Mouse (Mus musculus) hindbrain, embryonic 13.5 days (tissue): Measurements from ENCODE around the gene Hpse2. TPM values are rescaled to one million over a fixed set of nuclear protein-coding genes. Genes with fewer than 3 reads are reported as not detected.

Experiments used
- ATAC-seq: fragments of 200-750 bp; cut with Nextera tagmentation; 2 replicates; pipeline ENCODE4 v1.8.0; 2017; ENCODE audit warnings: moderate TSS enrichment; ENCODE audit not compliant: low FRiP score
- H3K27ac ChIP-seq: fragments of 300-500 bp; sonication (generic); 2 replicates; pipeline ENCODE4 v1.5.1; 2015; ENCODE audit warnings: inconsistent platforms, mild to moderate bottlenecking, moderate library complexity
- H3K27me3 ChIP-seq: fragments of 300-500 bp; sonication (generic); 2 replicates; pipeline ENCODE4 v1.6.1; 2015; ENCODE audit warnings: mild to moderate bottlenecking, inconsistent platforms
- H3K36me3 ChIP-seq: fragments of 300-500 bp; sonication (generic); 2 replicates; pipeline ENCODE4 v1.6.1; 2015; ENCODE audit warnings: mild to moderate bottlenecking, inconsistent platforms
- H3K4me1 ChIP-seq: fragments of 300-500 bp; sonication (generic); replicated peaks from 2 replicates; pipeline ENCODE4 v1.6.1; 2015; ENCODE audit warnings: inconsistent platforms
- H3K4me2 ChIP-seq: fragments of 300-500 bp; sonication (generic); 2 replicates; pipeline ENCODE4 v1.6.1; 2015; ENCODE audit warnings: inconsistent platforms, mild to moderate bottlenecking, moderate library complexity
- H3K4me3 ChIP-seq: fragments of 300-500 bp; sonication (generic); 2 replicates; pipeline ENCODE4 v1.5.1; 2015; ENCODE audit warnings: mild to moderate bottlenecking, inconsistent platforms
- H3K9ac ChIP-seq: fragments of 300-500 bp; sonication (generic); 2 replicates; pipeline ENCODE4 v1.6.1; 2015; ENCODE audit warnings: mild to moderate bottlenecking, inconsistent platforms
- H3K9me3 ChIP-seq: fragments of 300-500 bp; sonication (generic); 2 replicates; pipeline ENCODE4 v1.6.1; 2016; ENCODE audit warnings: inconsistent platforms
- WGBS: fragments of 180-500 bp; shearing (Covaris S2); methylation state at CpG from one replicate; pipeline ENCODE4 v1.1.7; 2015; 5-methylcytosine and 5-hydroxymethylcytosine counted together
- polyA plus RNA-seq: library from polyadenylated mRNA; unstranded; fragments of >200 nt; fragmentation: Nextera tagmentation; extraction: Ambion mirVana; gene quantifications from 2 replicates; pipeline ENCODE4 v1.2.1, GENCODE M21; 2015

Gene Hpse2
- polyA plus RNA-seq, 1 experiment from 2014 or later, result 0.05 TPM

GRCm38 (mm10) chr19:43146820-43147219, 241.3 kb downstream of the Hpse2 start:
- no peak for ATAC-seq
- 80% methylated on average over 7 of the region's 7 CpGs for whole genome bisulfite sequencing

GRCm38 (mm10) chr19:43141646-43142045, 246.5 kb downstream of the Hpse2 start:
- H3K9ac ChIP-seq, result no peak overlapping the region
- H3K36me3 ChIP-seq, result no peaks in the 10 kb centered on the region
- no peak overlapping the region for H3K27ac ChIP-seq
- H3K4me3 ChIP-seq, result no peak overlapping the region
- no peaks in the 10 kb centered on the region for H3K9me3 ChIP-seq
- ATAC-seq, result no peak
- H3K27me3 ChIP-seq, result no peaks in the 10 kb centered on the region
- WGBS, result 89% methylated on average over 3 of the region's 3 CpGs
- H3K4me2 ChIP-seq, result no peak overlapping the region
- H3K4me1 ChIP-seq, result no peaks in the 10 kb centered on the region

More at GRCm38 (mm10) chr19:43146820-43147219, 241.3 kb downstream of the Hpse2 start:
- no peak overlapping the region for H3K4me3 ChIP-seq
- no peaks in the 10 kb centered on the region for H3K9me3 ChIP-seq
- no peaks in the 10 kb centered on the region for H3K4me1 ChIP-seq
- no peak overlapping the region for H3K4me2 ChIP-seq
- no peak overlapping the region for H3K9ac ChIP-seq
- no peaks in the 10 kb centered on the region for H3K36me3 ChIP-seq
- H3K27ac ChIP-seq, result no peak overlapping the region
- no peaks in the 10 kb centered on the region for H3K27me3 ChIP-seq

GRCm38 (mm10) chr19:43109796-43110195, 278.4 kb downstream of the Hpse2 start:
- Histone ChIP-seq H3K27me3 (no peaks in the 10 kb centered on the region), H3K9ac (no peak overlapping the region), H3K36me3 (no peaks in the 10 kb centered on the region), H3K4me1 (no peaks in the 10 kb centered on the region), H3K9me3 (peaks cover 4% of the 10 kb centered on the region; the same call in 1 of the 2 replicates), H3K4me3 (no peak overlapping the region), H3K4me2 (no peak overlapping the region), H3K27ac (no peak overlapping the region)
- no peak for ATAC-seq
- 91% methylated on average over 4 of the region's 4 CpGs for WGBS

- no peaks in the 10 kb centered on the region for H3K4me1 ChIP-seq
- H3K27me3 ChIP-seq, result no peaks in the 10 kb centered on the region
- H3K9ac ChIP-seq, result no peak overlapping the region
- H3K36me3 ChIP-seq, result no peaks in the 10 kb centered on the region
- H3K9me3 ChIP-seq, result no peaks in the 10 kb centered on the region
- ATAC-seq, result no peak
- no peak overlapping the region for H3K4me3 ChIP-seq
- WGBS, result 90% methylated on average over 2 of the region's 2 CpGs
- H3K4me2 ChIP-seq, result no peak overlapping the region
- no peak overlapping the region for H3K27ac ChIP-seq
Measured at GRCm38 (mm10) chr19:43096915-43097314, 291.2 kb downstream of the Hpse2 start.

- Histone ChIP-seq H3K27ac (no peak overlapping the region), H3K4me1 (no peaks in the 10 kb centered on the region), H3K4me3 (no peak overlapping the region), H3K4me2 (no peak overlapping the region), H3K36me3 (no peaks in the 10 kb centered on the region), H3K9me3 (no peaks in the 10 kb centered on the region), H3K27me3 (no peaks in the 10 kb centered on the region), H3K9ac (no peak overlapping the region)
- no peak for ATAC-seq
- 96% methylated on average over 3 of the region's 3 CpGs for WGBS
Measured at GRCm38 (mm10) chr19:43087216-43087615, 300.9 kb downstream of the Hpse2 start.

- H3K4me2 ChIP-seq, result no peak overlapping the region
- 88% methylated on average over 2 of the region's 2 CpGs for WGBS
- peaks cover 3% of the 10 kb centered on the region; the same call in 1 of the 2 replicates for H3K4me1 ChIP-seq
- no peak for ATAC-seq
- H3K36me3 ChIP-seq, result no peaks in the 10 kb centered on the region
- H3K9me3 ChIP-seq, result no peaks in the 10 kb centered on the region
- H3K9ac ChIP-seq, result no peak overlapping the region
- H3K27ac ChIP-seq, result no peak overlapping the region
- H3K27me3 ChIP-seq, result no peaks in the 10 kb centered on the region
- no peak overlapping the region for H3K4me3 ChIP-seq
Measured at GRCm38 (mm10) chr19:43064155-43064554, 324.0 kb downstream of the Hpse2 start.

- H3K36me3 ChIP-seq, result no peaks in the 10 kb centered on the region
- H3K4me1 ChIP-seq, result no peaks in the 10 kb centered on the region
- H3K27me3 ChIP-seq, result no peaks in the 10 kb centered on the region
- no peak overlapping the region for H3K9ac ChIP-seq
- 32% methylated on average over 4 of the region's 4 CpGs for WGBS
- H3K4me3 ChIP-seq, result no peak overlapping the region
- H3K27ac ChIP-seq, result no peak overlapping the region
- no peak overlapping the region for H3K4me2 ChIP-seq
- ATAC-seq, result no peak
- H3K9me3 ChIP-seq, result no peaks in the 10 kb centered on the region
Measured at GRCm38 (mm10) chr19:43044506-43044905, 343.6 kb downstream of the Hpse2 start.

- H3K9ac ChIP-seq, result no peak overlapping the region
- 70% methylated on average over 2 of the region's 2 CpGs for WGBS
- no peaks in the 10 kb centered on the region for H3K27me3 ChIP-seq
- no peaks in the 10 kb centered on the region for H3K4me1 ChIP-seq
- no peaks in the 10 kb centered on the region for H3K36me3 ChIP-seq
- H3K4me2 ChIP-seq, result no peak overlapping the region
- no peak for ATAC-seq
- H3K9me3 ChIP-seq, result no peaks in the 10 kb centered on the region
- H3K4me3 ChIP-seq, result no peak overlapping the region
- H3K27ac ChIP-seq, result no peak overlapping the region
Measured at GRCm38 (mm10) chr19:43042721-43043120, 345.4 kb downstream of the Hpse2 start.

- no peaks in the 10 kb centered on the region for H3K4me1 ChIP-seq
- 84% methylated on average over 2 of the region's 2 CpGs for WGBS
- no peak overlapping the region for H3K4me2 ChIP-seq
- H3K4me3 ChIP-seq, result no peak overlapping the region
- ATAC-seq, result no peak
- H3K9ac ChIP-seq, result no peak overlapping the region
- H3K27ac ChIP-seq, result no peak overlapping the region
- no peaks in the 10 kb centered on the region for H3K9me3 ChIP-seq
- H3K36me3 ChIP-seq, result no peaks in the 10 kb centered on the region
- H3K27me3 ChIP-seq, result no peaks in the 10 kb centered on the region
Measured at GRCm38 (mm10) chr19:43042211-43042610, 345.9 kb downstream of the Hpse2 start.

- 93% methylated on average over 4 of the region's 4 CpGs for WGBS
- ATAC-seq, result no peak
Measured at GRCm38 (mm10) chr19:43036381-43036780, 351.8 kb downstream of the Hpse2 start.

GRCm38 (mm10) chr19:43027305-43027704, 360.9 kb downstream of the Hpse2 start:
- no peak overlapping the region for H3K27ac ChIP-seq
- WGBS, result 36% methylated on average over 4 of the region's 4 CpGs
- no peak overlapping the region for H3K4me3 ChIP-seq
- H3K36me3 ChIP-seq, result no peaks in the 10 kb centered on the region
- no peak for ATAC-seq
- no peaks in the 10 kb centered on the region for H3K4me1 ChIP-seq
- no peaks in the 10 kb centered on the region for H3K27me3 ChIP-seq
- H3K9me3 ChIP-seq, result no peaks in the 10 kb centered on the region
- no peak overlapping the region for H3K4me2 ChIP-seq
- H3K9ac ChIP-seq, result no peak overlapping the region

More at GRCm38 (mm10) chr19:43036381-43036780, 351.8 kb downstream of the Hpse2 start:
- Histone ChIP-seq H3K36me3 (no peaks in the 10 kb centered on the region), H3K27me3 (no peaks in the 10 kb centered on the region), H3K4me1 (no peaks in the 10 kb centered on the region), H3K4me3 (no peak overlapping the region), H3K4me2 (no peak overlapping the region), H3K27ac (no peak overlapping the region), H3K9ac (no peak overlapping the region), H3K9me3 (no peaks in the 10 kb centered on the region)

GRCm38 (mm10) chr19:43022611-43023173, 365.5 kb downstream of the Hpse2 start:
- Histone ChIP-seq H3K36me3 (no peaks in the 10 kb centered on the region), H3K27me3 (no peaks in the 10 kb centered on the region), H3K4me3 (no peak overlapping the region), H3K4me2 (no peak overlapping the region), H3K9ac (no peak overlapping the region), H3K9me3 (no peaks in the 10 kb centered on the region), H3K27ac (no peak overlapping the region), H3K4me1 (no peaks in the 10 kb centered on the region)
- no peak for ATAC-seq
- 94% methylated on average over 3 of the region's 3 CpGs for WGBS

- Histone ChIP-seq H3K4me3 (no peak overlapping the region), H3K27me3 (no peaks in the 10 kb centered on the region), H3K4me2 (no peak overlapping the region), H3K9me3 (no peaks in the 10 kb centered on the region), H3K9ac (no peak overlapping the region), H3K36me3 (no peaks in the 10 kb centered on the region), H3K4me1 (no peaks in the 10 kb centered on the region), H3K27ac (no peak overlapping the region)
- WGBS, result 87% methylated on average over 5 of the region's 5 CpGs
- ATAC-seq, result no peak
Measured at GRCm38 (mm10) chr19:43018792-43019191, 369.4 kb downstream of the Hpse2 start.
